In genomic region chr10:75151311-75151710, GRCm38 (mm10) we compare ENCODE assay signal across 8 mouse cellular contexts.
A peak's percentile ranks its signal among the peaks of the same experiment; 100 is the strongest.
DNase-seq lines count a peak whose midpoint lies in the region; ATAC-seq lines count a peak whose summit lies in the region.

No protein-coding gene starts in this region.

- H3K9me3 ChIP-seq in midbrain, embryonic 12.5 days = no peaks in the 10 kb centered on the region

- no peaks in the 10 kb centered on the region for H3K27me3 ChIP-seq in midbrain, embryonic 12.5 days

- DNase-seq in urinary bladder, postnatal 14 days (ENCODE audit: low spot score) = peak; percentile 80
- no peak for DNase-seq in urinary bladder, adult 2 months (ENCODE audit: low spot score)
- DNase-seq in embryo, embryonic 11 days = peak; percentile 92
- DNase-seq in heart, adult 18-20 months = peak; percentile 88 to 92
- peak; percentile 72 for DNase-seq in kidney, adult 11 months
- DNase-seq in left cerebral cortex, postnatal 25 days (ENCODE audit: low spot score in 2 of 2) = peak; percentile 82 to 91
- peak; percentile 82 for DNase-seq in skeletal muscle tissue, adult 2 months (ENCODE audit: low read depth, low spot score)

- H3K9ac ChIP-seq in midbrain, embryonic 12.5 days (replicated peaks) = no peak overlapping the region

- H3K4me2 ChIP-seq in midbrain, embryonic 12.5 days (replicated peaks) = no peak overlapping the region

- no peak overlapping the region for H3K4me3 ChIP-seq in midbrain, embryonic 12.5 days

- intact Hi-C loops in left cerebral cortex, postnatal 25 days (cut with DNase I) = loop anchor here (1.0 to 5.0 kb wide), 3 partner anchors 92 to 229 kb away; no protein-coding TSS in a partner anchor

- H3K27ac ChIP-seq in midbrain, embryonic 12.5 days (replicated peaks) = no peak overlapping the region

- ATAC-seq in midbrain, embryonic 12.5 days (ENCODE audit: low FRiP score, low read depth) = peak; percentile 66

- H3K36me3 ChIP-seq in midbrain, embryonic 12.5 days = peaks cover 47% of the 10 kb centered on the region

- H3K4me1 ChIP-seq in midbrain, embryonic 12.5 days = peaks cover 17% of the 10 kb centered on the region; the same call in 1 of the 2 replicates
